Mouse (Mus musculus): Measurements from ENCODE around the gene Slc4a1ap. TPM values are rescaled to one million over a fixed set of nuclear protein-coding genes. Genes with fewer than 3 reads are reported as not detected.
"Not testable (repeated sequence)": the region's sequence is repeated elsewhere in the genome, so short reads cannot be mapped to it uniquely, and the experiment has no call there.

Gene Slc4a1ap
- 10 to 100 TPM; 48.2 to 53.6 (median 51.4) TPM for total RNA-seq (2022)

DNA sequence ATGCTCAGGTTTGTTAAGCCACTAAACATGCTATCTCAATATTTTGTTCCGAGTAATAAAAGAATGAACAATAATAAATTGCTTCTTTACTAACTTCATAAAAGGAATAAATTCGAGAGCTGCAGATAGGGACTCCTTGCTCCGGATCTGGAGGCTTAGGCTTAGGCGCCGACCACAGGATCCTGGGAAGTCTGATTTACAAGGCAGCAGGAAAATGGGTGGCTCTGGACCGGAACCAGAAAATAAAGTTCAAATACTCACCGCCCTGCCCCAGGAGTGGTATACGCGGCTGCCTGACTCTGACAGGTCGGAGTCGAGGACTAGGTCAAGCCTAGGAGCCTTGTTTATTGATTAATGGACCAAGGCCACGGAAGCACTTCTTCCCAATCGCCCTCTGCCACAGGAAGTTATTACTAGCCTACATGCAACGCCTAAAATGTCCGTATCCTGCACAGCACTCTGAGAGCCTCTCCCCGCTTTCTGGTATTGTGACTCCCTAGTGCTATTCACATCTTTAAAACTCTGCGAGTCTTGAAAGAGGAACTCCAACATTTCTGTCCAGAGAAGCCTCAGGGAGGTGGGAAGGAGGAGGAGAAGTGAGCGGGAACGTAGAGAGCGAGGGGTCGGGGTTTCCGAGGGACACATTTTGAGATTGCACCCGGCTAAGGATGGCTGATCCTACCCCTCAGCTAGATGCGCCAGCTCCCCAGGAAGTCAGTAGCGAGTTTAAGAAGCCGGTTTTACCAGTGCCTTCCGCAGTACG is at the start of gene Slc4a1ap:
Gene Slc4a1ap, plus strand, starts transcription at position 642 of the 763 bp plus-strand sequence.
- DNase-seq (ENCODE audit: low spot score in 2 of 2), result peak; percentile 55 to 73

DNA sequence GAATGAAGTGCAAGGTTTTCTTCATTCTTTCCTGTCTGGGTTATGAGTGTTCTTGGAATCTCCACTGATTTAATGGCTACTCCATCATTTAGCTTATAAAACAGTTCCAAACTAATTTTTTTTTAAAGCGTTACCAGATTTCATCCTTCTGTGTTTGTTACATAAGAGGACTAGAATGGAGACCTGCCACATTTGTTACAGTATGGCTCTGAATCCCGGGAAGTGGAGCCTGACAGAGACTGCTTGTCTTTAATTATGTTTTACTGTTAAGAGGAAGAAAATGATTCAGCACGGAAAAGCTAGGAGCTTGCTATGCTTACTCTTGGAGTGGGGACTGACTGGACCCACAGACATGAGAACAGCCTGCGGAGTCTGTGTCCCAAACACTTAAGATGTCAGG is 46.3 kb upstream of the Slc4a1ap start:
- no peak for DNase-seq (ENCODE audit: low spot score in 2 of 2)

DNA sequence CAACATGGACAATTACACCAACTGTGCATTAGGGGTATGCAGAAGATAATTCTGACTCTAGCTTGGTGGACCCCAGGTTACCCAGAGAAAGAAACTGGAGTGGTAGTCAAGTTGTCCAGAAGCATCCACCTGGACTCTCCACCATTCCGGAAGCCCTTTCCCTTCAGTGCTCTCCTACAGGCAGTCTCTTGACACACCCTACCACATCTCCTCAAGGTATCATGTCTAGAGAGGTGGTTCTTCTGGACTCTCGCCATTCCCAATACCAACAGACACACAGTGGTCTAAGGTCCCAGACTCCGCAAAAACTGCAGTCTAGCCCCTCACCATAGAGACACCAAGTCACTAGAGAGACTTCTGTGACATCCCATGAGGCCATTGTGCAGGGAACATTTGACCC is 41.4 kb upstream of the Slc4a1ap start, which contains the start of gene 4930548H24Rik:
Gene 4930548H24Rik, plus strand, starts transcription at position 301 of the 400 bp plus-strand sequence.
- DNase-seq (ENCODE audit: low spot score in 2 of 2), result no peak

DNA sequence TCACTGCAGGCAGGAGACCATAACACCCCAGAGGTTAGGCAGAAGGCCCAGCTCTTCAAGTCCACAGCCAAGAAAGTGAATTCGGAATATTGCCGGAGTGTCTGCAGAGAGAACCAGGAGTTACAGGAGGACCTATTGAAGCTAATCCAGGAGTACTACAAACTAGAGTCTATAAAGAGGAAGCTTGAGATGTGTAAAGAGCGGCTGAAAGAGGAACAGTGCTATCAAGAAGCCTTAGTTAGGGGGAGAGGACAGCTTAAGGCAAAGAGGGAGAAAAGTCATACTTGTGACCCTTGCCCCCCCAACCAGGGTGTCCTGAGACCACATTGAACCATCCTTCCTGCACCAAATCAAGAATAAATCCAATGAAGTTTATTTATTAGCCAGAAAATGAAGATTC is 38.9 kb upstream of the Slc4a1ap start:
- no peak for DNase-seq (ENCODE audit: low spot score in 2 of 2)

- no peak for DNase-seq (ENCODE audit: low spot score in 2 of 2)
Measured at GRCm38 (mm10) chr5:31489116-31489769, 37.6 kb upstream of the Slc4a1ap start.

- no peak for DNase-seq (ENCODE audit: low spot score in 2 of 2)
Measured at GRCm38 (mm10) chr5:31492031-31492430, 34.8 kb upstream of the Slc4a1ap start.

GRCm38 (mm10) chr5:31494513-31495297 is 32.1 kb upstream of the Slc4a1ap start, which contains the start of gene Gpn1:
Gene Gpn1, plus strand, starts transcription at chr5:31494741.
- DNase-seq (ENCODE audit: low spot score in 2 of 2), result peak; percentile 76 to 90

GRCm38 (mm10) chr5:31504843-31505242 is 22.0 kb upstream of the Slc4a1ap start:
- no peak for DNase-seq (ENCODE audit: low spot score in 2 of 2)

GRCm38 (mm10) chr5:31512481-31512880 is 14.3 kb upstream of the Slc4a1ap start:
- DNase-seq (ENCODE audit: low spot score in 2 of 2), result no peak

DNA sequence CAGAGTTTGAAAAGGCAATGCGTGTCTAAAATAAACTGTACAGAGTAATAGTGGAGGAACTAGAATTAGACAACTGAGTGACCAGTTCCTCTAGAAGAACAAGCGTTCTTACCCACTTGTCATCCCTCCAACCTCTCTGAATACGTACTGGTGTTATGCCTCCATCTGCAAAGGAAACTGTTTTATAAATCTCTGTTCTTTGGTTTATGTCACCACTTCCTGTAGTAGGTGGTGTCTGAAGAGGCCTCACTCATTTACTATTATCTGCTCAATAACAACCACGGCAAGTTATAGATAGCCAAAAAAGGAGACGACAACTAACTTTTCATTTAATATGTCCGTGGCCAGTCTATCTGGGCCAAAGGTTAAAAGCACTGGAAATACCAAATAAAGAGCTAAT is 6.2 kb upstream of the Slc4a1ap start:
- DNase-seq (ENCODE audit: low spot score in 2 of 2), result no peak

DNA sequence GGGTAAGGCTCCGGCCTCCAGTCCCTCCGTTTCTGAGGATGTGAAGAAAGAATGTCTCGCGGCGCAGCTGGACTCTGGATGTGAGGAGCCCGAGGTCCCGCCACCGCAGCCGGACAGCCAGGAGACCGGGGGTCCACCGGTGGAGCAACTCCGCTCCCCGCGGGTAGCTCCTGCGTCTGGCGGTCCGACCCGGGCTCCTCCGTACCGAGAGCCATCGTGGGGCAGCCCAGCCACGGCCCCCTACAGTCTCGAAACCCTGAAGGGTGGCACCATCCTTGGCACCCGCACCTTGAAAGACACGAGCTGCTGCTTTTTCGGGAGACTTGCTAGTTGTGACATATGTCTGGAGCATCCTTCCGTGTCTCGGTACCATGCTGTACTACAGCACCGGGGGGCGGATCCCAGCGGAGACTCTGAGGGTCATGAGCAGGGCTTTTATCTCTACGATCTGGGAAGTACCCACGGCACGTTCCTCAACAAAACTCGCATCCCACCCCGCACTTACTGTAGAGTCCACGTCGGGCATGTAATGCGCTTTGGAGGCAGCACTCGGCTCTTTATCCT is 404 bp downstream of the Slc4a1ap start:
- DNase-seq (ENCODE audit: low spot score in 2 of 2), result no peak

- DNase-seq (ENCODE audit: low spot score in 2 of 2), result not testable (repeated sequence)
Measured at GRCm38 (mm10) chr5:31527707-31528106, 912 bp downstream of the Slc4a1ap start, which contains the start of gene Supt7l. Gene Supt7l, minus strand, starts transcription at chr5:31527807.

- no peak for DNase-seq (ENCODE audit: low spot score in 2 of 2)
Measured at GRCm38 (mm10) chr5:31528560-31528959, 1.8 kb downstream of the Slc4a1ap start.

- no peak for DNase-seq (ENCODE audit: low spot score in 2 of 2)
Measured at GRCm38 (mm10) chr5:31535228-31535627, 8.4 kb downstream of the Slc4a1ap start.

GRCm38 (mm10) chr5:31559401-31559800 is 32.6 kb downstream of the Slc4a1ap start:
- DNase-seq (ENCODE audit: low spot score in 2 of 2), result no peak

- DNase-seq (ENCODE audit: low spot score in 2 of 2), result no peak
Measured at GRCm38 (mm10) chr5:31560352-31560751, 33.6 kb downstream of the Slc4a1ap start.

DNA sequence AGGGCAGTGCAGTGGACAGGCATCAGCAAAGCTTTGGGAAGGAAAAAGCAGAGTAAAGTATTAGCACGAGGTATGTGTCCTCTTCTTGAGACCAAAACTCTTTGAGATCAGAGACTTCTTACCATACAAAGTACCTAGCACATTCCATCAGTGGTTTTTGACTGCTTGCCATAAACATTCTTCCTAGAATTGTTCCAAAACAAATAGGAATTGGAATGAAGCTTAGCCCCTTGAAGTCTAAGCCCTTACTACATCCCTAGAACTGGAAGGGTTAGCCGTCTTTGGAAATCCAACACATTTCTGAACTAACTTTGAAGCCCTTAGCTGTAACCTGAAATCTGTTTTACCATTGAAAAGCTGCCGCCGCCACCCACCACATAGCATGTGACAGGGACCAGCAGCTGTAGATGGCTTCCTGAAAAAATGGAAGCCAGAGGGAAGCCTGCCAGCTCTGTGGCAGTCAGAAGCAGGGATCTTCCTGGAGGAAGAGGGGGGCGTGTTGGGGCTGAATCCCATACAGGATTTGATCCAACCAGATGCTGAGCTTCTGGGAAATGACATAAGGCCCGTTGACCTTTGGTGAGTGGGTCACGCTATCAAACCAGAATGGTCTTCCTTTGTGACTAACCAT is 35.4 kb downstream of the Slc4a1ap start:
- DNase-seq (ENCODE audit: low spot score in 2 of 2), result peak in 1 of 2 experiments; percentile 58

- DNase-seq (ENCODE audit: low spot score in 2 of 2), result peak in 1 of 2 experiments; percentile 45
Measured at GRCm38 (mm10) chr5:31563496-31563895, 36.7 kb downstream of the Slc4a1ap start.

- no peak for DNase-seq (ENCODE audit: low spot score in 2 of 2)
Measured at GRCm38 (mm10) chr5:31563905-31564304, 37.1 kb downstream of the Slc4a1ap start.

GRCm38 (mm10) chr5:31564976-31565375 is 38.2 kb downstream of the Slc4a1ap start:
- DNase-seq (ENCODE audit: low spot score in 2 of 2), result no peak

- no peak for DNase-seq (ENCODE audit: low spot score in 2 of 2)
Measured at GRCm38 (mm10) chr5:31566026-31566425, 39.2 kb downstream of the Slc4a1ap start.

Data from left cerebral cortex, adult 8-10 months (tissue).